Mouse (Mus musculus): ENCODE data around the gene Dffa. TPM values are rescaled to one million over a fixed set of nuclear protein-coding genes. Genes with fewer than 3 reads are reported as not detected.
"Not testable (repeated sequence)": the region's sequence is repeated elsewhere in the genome, so short reads cannot be mapped to it uniquely, and the experiment has no call there.

Gene Dffa
- polyA plus RNA-seq, 1 experiment: 12.4 TPM

GRCm38 (mm10) chr4:149168016-149168415, 64.1 kb downstream of the Dffa start:
- H3K4me3 ChIP-seq (replicated peaks; ENCODE audit: control insufficient read depth, low read depth, low read length): no peak overlapping the region
- peaks cover 4% of the 10 kb centered on the region for H3K4me1 ChIP-seq (ENCODE audit: control insufficient read depth, insufficient read depth, low read length)
- 38% methylated on average over 2 of the region's 2 CpGs for WGBS
- H3K27ac ChIP-seq (ENCODE audit: control insufficient read depth, insufficient read depth, low read depth, low read length, poor library complexity): no peak overlapping the region
- no peak for TF ChIP-seq POLR2A (IDR thresholded peaks at IDR 0.05; ENCODE audit: borderline replicate concordance, control insufficient read depth, low read depth, low read length)
- TF ChIP-seq CTCF (IDR thresholded peaks at IDR 0.05; ENCODE audit: control insufficient read depth, insufficient read depth, low read length): no peak

GRCm38 (mm10) chr4:149169926-149170325, 66.0 kb downstream of the Dffa start:
- not testable (repeated sequence) for H3K4me1 ChIP-seq (ENCODE audit: control insufficient read depth, insufficient read depth, low read length); H3K4me3 ChIP-seq (replicated peaks; ENCODE audit: control insufficient read depth, low read depth, low read length)
- H3K27ac ChIP-seq (ENCODE audit: control insufficient read depth, insufficient read depth, low read depth, low read length, poor library complexity): peak overlapping the region; percentile 73
- 78% methylated on average over 7 of the region's 8 CpGs for WGBS

Other genes starting within 250 kb of the Dffa start
- 5.6 and 12.4 TPM in 2 replicates for gene Pex14, start 4.3 kb upstream of the Dffa start, polyA plus RNA-seq (2011; ENCODE audit: insufficient read depth, insufficient read length, low replicate concordance, missing spikeins)
- 1.5 TPM in 1 of 2 replicates, not detected in the other for gene Cort, start 22.6 kb downstream of the Dffa start, polyA plus RNA-seq (2011; ENCODE audit: insufficient read depth, insufficient read length, low replicate concordance, missing spikeins)
- gene Cenps, start 33.5 kb downstream of the Dffa start, polyA plus RNA-seq (2011; ENCODE audit: insufficient read depth, insufficient read length, low replicate concordance, missing spikeins): 37.7 and 47.8 TPM in 2 replicates
- 68.6 and 170 TPM in 2 replicates for gene Pgd, start 62.6 kb downstream of the Dffa start, polyA plus RNA-seq (2011; ENCODE audit: insufficient read depth, insufficient read length, low replicate concordance, missing spikeins)
- gene Kif1b, start 203.5 kb downstream of the Dffa start, polyA plus RNA-seq (2011; ENCODE audit: insufficient read depth, insufficient read length, low replicate concordance, missing spikeins): 3.1 and 11.5 TPM in 2 replicates

All from bone marrow, adult 2 months (tissue).